Mouse (Mus musculus) right cerebral cortex, postnatal 25 days (tissue): ENCODE measurements around the gene AC109138.7.

Source experiments
- DNase-seq: peaks from one replicate; pipeline ENCODE4 v3.0.0; 2022

AC109138.7 gene

GRCm38 (mm10) chr19:4214071-4214770, at the start of gene AC109138.7, which contains the start of gene Clcf1:
Gene AC109138.7, plus strand, starts transcription at chr19:4214357.
Gene Clcf1, plus strand, starts transcription at chr19:4214238.
- DNase-seq = no peak

- no peak for DNase-seq
Measured at GRCm38 (mm10) chr19:4164721-4165120, 49.4 kb upstream of the AC109138.7 start.

- DNase-seq = no peak
Measured at GRCm38 (mm10) chr19:4166678-4167476, 47.3 kb upstream of the AC109138.7 start.

- DNase-seq = peak; percentile 100
Measured at GRCm38 (mm10) chr19:4169378-4169784, 44.8 kb upstream of the AC109138.7 start.

- DNase-seq = no peak
Measured at GRCm38 (mm10) chr19:4169810-4170209, 44.3 kb upstream of the AC109138.7 start.

GRCm38 (mm10) chr19:4170723-4171392, 43.3 kb upstream of the AC109138.7 start:
- DNase-seq = no peak

GRCm38 (mm10) chr19:4171393-4172290, 42.5 kb upstream of the AC109138.7 start:
- no peak for DNase-seq

- no peak for DNase-seq
Measured at GRCm38 (mm10) chr19:4172925-4173324, 41.2 kb upstream of the AC109138.7 start.

GRCm38 (mm10) chr19:4175368-4175947, 38.7 kb upstream of the AC109138.7 start, which contains the start of gene Carns1:
Gene Carns1, minus strand, starts transcription at chr19:4175479.
- DNase-seq = no peak

GRCm38 (mm10) chr19:4180411-4180810, 33.7 kb upstream of the AC109138.7 start:
- no peak for DNase-seq

GRCm38 (mm10) chr19:4181892-4182291, 32.3 kb upstream of the AC109138.7 start:
- peak; percentile 77 for DNase-seq

- DNase-seq = no peak
Measured at GRCm38 (mm10) chr19:4183689-4184088, 30.5 kb upstream of the AC109138.7 start.

- DNase-seq = no peak
Measured at GRCm38 (mm10) chr19:4184976-4185975, 28.9 kb upstream of the AC109138.7 start.

GRCm38 (mm10) chr19:4187303-4187702, 26.9 kb upstream of the AC109138.7 start:
- no peak for DNase-seq

GRCm38 (mm10) chr19:4189051-4189620, 25.0 kb upstream of the AC109138.7 start:
- DNase-seq = no peak

- no peak for DNase-seq
Measured at GRCm38 (mm10) chr19:4190831-4191334, 23.3 kb upstream of the AC109138.7 start, which contains the start of gene Tbc1d10c. Gene Tbc1d10c, minus strand, starts transcription at chr19:4191284.

GRCm38 (mm10) chr19:4191528-4192250, 22.5 kb upstream of the AC109138.7 start, which contains the start of gene Ppp1ca:
Gene Ppp1ca, plus strand, starts transcription at chr19:4192065.
- peak; percentile 92 for DNase-seq

GRCm38 (mm10) chr19:4192251-4192985, 21.7 kb upstream of the AC109138.7 start:
- DNase-seq = no peak
